Mouse (Mus musculus): ENCODE measurements around the gene Gm11096. TPM values are rescaled to one million over a fixed set of nuclear protein-coding genes. Genes with fewer than 3 reads are reported as not detected.

Gene Gm11096
- polyA plus RNA-seq (2014; fragmentation: Illumina TruSeq; extraction: RNeasy Lipid Tissue Mini Kit (QIAGEN cat#74804); ENCODE audit: low read depth, low replicate concordance) = not detected

GRCm38 (mm10) chr17:81441463-81441862 is at the start of gene Gm11096:
Gene Gm11096, plus strand, starts transcription at chr17:81441763.

Measured in testis, adult 10 weeks (tissue).